Mouse (Mus musculus): ENCODE measurements around the gene Slc7a5.

Slc7a5 gene

DNA sequence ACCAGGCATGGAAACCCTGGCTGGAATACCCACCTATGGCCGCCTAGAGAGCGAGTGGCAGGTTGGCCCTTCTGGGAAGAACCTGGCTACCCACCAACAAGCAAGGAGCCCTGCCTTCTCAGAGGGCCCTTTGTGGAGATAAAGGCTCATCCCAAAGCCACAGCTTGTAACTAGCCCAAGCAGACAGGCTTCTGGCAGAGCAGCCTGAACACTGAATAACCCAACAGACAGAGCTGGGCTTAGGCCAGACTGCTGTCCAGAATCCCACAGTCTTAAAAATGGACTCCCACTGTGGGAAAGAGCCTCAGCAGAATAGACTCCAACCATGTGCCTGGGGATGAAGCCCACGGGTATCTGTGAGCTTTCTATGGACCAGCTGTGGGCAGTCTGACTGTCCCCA is 23.3 kb downstream of the Slc7a5 start:
- no peak for DNase-seq (ENCODE audit: low read depth)

DNA sequence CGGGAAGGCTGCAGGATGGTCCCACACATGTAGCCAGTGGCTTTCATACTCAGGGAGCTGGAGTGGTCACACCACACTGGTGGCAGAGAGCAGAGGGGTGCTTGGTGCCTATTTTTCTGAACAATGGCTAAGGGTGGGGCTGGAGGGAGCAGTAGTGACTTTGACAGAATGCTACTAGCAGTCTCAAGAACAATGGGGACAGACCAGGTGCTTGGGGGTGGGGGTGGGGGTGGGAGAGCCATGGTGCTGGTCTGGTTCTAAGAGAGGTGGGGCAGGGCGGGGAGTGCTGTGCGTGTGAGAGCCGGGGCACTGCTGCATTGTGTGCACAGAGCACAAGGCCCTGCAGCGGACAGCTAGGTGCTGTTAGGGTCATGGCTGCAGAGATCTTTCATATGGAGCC is 25.6 kb downstream of the Slc7a5 start:
- no peak for DNase-seq (ENCODE audit: low read depth)

DNA sequence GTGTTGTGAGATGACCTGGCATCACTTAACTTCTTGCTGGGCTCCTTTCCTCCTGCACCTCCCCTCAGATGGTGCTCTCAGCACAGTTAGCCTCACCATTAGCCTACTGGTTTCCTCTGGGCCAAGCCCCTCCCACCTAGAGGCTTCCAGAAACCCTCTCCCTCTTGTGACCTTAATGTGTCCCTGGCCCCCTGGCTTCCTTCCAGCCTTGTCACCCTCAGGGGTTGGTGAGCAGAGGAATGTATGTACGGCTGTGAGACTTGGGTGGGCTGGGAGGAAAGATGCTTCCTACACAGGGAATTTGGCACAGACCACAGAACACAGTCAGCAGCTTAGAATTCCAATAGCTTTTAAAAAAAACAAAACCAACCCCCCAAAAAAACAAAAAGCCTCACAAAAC is 26.7 kb downstream of the Slc7a5 start:
- no peak for DNase-seq (ENCODE audit: low read depth)

DNA sequence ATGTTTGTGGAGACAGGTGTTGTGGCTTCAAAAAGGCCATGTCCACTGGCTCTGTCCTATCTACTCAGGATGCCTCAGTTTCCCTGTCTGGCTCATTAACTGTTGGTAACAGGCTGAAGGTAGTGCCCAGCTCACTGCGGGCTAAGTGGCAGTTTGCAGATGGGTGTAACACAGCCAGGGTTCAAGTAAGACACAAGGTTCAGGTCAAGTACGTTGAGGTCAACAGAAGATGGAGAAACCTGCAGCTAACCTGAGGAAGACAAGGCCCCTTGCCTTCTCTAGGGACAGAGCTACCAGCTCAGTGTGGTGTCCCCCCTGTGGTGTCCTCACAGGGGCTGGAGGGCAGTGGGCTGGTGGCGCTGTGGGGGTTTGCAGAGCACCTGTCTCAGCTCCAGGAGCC is 27.8 kb downstream of the Slc7a5 start:
- DNase-seq (ENCODE audit: low read depth), result no peak

- DNase-seq (ENCODE audit: low read depth), result no peak
Observed at GRCm38 (mm10) chr8:121877828-121878480, 29.5 kb downstream of the Slc7a5 start.

- no peak for DNase-seq (ENCODE audit: low read depth)
Observed at GRCm38 (mm10) chr8:121877212-121877611, 30.3 kb downstream of the Slc7a5 start.

- DNase-seq (ENCODE audit: low read depth), result no peak
Observed at GRCm38 (mm10) chr8:121875517-121875916, 32.0 kb downstream of the Slc7a5 start.

- no peak for DNase-seq (ENCODE audit: low read depth)
Observed at GRCm38 (mm10) chr8:121875045-121875444, 32.4 kb downstream of the Slc7a5 start.

GRCm38 (mm10) chr8:121874031-121874430 is 33.5 kb downstream of the Slc7a5 start:
- DNase-seq (ENCODE audit: low read depth), result peak; percentile 61

- DNase-seq (ENCODE audit: low read depth), result peak; percentile 38
Observed at GRCm38 (mm10) chr8:121871833-121872440, 35.6 kb downstream of the Slc7a5 start.

DNA sequence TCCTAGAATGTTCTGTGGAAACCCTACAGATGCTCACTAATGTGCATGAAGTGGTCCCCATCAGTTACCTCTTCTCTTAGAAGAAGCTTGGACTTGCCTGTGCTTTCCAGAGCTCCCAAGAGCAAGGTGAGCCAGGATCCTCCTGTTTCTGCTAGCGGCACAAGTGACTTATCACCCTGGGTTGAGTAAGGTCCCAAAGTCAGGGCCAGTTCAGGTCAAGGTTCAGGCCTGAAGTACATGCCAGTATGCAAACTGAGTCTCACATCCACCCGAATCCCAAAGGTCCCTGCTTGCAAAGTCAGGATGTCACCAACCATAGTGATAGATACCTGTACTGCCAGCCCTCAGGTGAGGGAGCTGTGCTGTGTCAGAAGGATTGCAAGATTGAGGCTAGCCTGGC is 37.3 kb downstream of the Slc7a5 start:
- no peak for DNase-seq (ENCODE audit: low read depth)

DNA sequence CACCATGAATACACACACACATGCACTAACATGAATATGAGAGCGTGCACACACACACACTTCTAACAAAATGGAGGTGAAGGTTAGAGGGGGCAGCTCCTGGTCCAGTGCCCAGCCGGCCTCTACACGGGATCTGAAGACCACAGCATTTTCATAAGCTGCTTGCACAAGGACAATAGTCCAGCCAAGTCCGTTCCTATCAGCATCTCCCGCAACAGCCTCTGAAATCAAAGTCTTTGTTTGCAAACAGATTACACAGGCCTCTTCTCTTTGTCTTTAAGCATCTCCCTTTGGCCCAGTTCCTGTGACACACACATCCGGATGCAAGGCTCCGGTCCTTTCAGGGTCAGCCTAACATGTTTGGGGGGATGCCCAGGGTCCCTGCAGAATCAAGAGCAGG is 38.6 kb downstream of the Slc7a5 start:
- DNase-seq (ENCODE audit: low read depth), result no peak

DNA sequence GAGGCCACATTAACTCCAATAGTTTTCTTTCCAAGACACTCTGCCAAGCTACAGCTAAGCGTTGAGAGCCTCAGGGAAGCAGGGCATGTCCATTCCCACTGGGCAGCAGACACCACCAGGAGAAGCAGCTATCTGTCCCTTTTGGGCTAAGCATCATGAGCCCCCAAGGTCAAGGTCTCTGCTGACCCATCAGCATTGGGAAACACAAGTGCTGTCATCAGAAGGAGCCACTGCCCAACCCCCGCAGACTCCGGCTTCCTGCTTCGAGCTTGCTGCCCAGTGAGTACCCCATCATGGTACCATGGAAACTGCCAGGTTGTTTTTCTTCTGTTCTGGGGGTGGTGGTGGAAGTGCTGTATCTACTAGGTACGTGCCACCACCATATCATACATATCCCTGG is 39.3 kb downstream of the Slc7a5 start:
- DNase-seq (ENCODE audit: low read depth), result no peak

DNA sequence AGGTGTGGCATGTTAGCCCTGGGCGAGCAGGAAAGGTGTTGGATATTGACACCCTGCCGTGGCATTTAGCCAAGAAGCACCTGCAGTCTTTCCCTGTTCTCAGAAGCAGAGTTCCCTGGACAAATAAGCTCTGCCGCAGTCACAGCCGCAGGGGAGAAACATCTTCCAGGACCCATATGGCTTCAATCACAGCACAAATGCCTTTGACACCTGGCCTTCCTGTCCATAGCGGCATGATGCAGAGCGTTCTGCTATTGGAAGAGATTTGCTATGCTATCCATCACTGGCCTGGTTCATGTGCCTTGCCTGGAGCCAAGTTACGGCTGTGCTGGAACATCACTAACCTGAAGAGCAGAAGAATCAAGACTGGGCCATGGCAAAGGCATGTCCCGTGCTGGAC is 42.1 kb downstream of the Slc7a5 start:
- no peak for DNase-seq (ENCODE audit: low read depth)

DNA sequence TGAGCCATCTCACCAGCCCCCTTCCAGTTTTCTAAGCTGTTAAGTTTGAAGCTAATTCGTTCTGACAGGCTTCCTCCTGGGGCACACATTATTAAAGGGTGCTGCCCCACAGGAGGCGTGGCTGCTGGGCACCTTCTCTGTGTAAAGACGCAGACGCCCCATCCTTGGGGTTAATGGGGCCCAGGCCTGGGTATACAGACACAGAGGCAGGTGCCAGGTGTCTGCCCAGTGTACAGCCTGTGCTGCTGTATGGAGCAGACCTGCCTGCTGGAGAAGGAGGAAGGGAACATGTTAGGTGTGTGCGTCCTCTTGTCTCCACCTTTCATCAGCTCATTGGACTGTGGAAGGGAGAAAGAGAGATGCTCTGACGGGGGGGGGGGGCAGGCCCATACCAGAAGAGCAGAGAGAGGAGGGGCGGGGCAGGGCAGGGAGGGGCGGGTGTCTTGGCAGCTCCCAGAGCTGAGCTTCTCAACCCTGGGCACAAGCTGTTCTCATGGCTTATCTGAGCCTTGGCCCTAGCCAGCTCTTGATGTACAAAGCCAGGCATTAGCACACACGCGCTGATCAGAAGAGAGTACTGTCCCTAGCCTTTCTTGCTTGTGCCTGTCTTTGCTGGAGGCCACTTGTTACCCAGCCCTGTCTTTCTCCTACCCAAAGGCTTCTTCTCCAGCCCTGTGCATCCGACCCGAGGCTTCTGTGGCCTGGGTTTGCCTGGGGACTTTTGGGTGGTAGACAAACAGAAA is 45.5 kb downstream of the Slc7a5 start:
- no peak for DNase-seq (ENCODE audit: low read depth)

DNA sequence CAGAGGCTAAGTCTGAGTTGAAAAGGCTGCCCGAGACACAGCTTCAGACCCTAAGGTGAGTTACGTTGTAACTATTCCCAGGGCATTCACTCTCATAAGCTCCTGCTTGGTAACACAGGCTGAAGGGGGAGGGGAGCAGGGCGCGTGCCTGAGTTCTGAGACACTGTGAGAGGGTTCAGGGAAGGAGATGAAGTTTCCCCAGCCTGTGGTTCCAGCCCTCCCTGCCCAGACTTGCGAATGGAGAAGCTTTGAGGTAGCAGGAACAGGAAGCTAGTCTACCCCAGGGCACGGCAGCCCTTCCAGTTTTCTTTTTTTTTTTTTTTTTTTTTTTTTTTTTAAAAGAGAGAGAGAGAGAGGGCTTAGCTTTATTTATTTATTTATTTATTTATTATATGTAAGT is 46.2 kb downstream of the Slc7a5 start:
- peak; percentile 52 for DNase-seq (ENCODE audit: low read depth)

DNA sequence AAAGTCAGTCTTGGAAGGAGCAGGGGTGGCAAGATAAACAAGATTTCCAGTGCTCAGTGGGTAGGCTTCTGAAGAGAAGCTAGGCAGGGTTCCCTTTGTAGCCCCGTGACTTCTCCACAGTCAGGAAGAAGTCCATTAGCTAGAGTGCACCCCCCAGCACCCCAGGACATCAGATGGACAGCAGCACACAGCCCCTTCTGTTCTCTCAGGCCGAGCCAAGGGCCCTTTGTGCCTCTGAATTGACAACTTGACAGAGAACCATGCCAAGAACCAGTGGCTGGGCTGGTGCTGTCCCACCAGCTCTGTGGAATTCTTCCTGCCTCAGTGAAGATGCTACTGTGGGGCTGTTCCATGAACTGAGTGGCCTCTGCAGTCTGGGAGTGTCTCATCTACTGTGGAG is 49.7 kb downstream of the Slc7a5 start:
- no peak for DNase-seq (ENCODE audit: low read depth)

GRCm38 (mm10) chr8:121857331-121857730 is 50.2 kb downstream of the Slc7a5 start:
- no peak for DNase-seq (ENCODE audit: low read depth)

DNA sequence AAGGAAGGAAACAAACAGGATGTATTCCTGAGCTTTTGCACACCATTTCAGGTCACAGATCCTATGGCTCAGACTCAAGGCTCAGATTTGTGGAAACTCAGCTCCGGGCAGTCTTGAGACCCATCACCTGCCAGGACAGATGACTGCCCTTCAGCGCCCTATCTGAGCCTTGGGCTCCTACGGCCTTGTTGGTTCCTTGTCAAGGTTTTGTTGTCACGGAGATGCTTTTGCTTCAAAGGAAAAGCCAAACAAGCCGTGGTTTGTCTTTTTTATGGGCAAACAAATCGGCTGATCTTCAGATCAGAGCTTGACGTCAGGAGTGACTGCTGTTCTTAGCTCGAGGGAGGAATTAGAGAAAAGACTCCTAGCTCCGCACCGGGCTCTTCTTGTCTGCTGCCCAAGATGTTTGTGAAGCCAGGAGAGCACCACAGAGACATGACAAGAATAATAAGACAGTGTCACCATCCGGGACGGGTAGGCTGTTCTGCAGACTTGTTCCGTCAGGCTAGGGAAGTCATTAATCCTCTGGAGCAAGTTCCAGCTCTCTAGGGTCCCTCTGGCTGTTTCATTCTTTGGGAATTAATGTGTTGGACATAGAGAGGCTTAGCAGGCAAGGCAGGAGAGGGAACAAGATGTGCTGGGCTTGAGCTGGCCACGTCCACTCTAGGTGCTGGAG is 51.3 kb downstream of the Slc7a5 start:
- no peak for DNase-seq (ENCODE audit: low read depth)

DNA sequence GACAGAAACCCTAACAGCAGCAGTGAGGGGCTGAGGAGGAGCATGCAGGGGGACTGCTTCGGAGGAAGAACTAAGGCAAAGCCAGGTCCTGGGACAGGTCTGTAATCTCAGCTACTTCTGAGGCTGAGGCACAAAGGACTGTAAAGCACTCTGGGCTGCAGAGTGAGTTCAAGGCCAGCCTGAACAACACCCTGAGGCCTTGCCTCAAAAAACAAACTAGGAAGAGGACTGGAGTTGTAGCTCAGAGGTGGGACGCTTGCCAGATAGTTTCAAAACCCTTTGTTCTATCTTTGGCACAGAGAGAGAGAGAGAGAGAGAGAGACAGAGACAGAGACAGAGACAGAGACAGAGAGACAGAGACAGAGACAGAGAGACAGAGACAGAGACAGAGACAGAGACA is 53.9 kb downstream of the Slc7a5 start:
- DNase-seq (ENCODE audit: low read depth), result no peak

GRCm38 (mm10) chr8:121852464-121852863 is 55.0 kb downstream of the Slc7a5 start:
- DNase-seq (ENCODE audit: low read depth), result no peak

GRCm38 (mm10) chr8:121851716-121852115 is 55.8 kb downstream of the Slc7a5 start:
- no peak for DNase-seq (ENCODE audit: low read depth)

Measured in 416B (cell line).